Mouse (Mus musculus) brain, embryonic 14.5 days (tissue): Measurements from ENCODE around the gene Fstl4. TPM values are rescaled to one million over a fixed set of nuclear protein-coding genes. Genes with fewer than 3 reads are reported as not detected.
A peak's percentile ranks its signal among the peaks of the same experiment; 100 is the strongest.

ENCODE experiments used
- DNase-seq: peaks from one replicate; pipeline ENCODE4 v3.0.0-alpha.2; 2011; ENCODE audit warnings: low read depth
- CTCF ChIP-seq: fragments of 200-500 bp; IDR thresholded peaks from 2 replicates; pipeline ENCODE4 v1.5.1; 2012; ENCODE audit warnings: inconsistent platforms, mild to moderate bottlenecking, moderate library complexity, borderline replicate concordance; ENCODE audit not compliant: insufficient read depth, insufficient read length; ENCODE audit errors: extremely low read depth
- POLR2A ChIP-seq: fragments of 200-500 bp; IDR thresholded peaks from 2 replicates; pipeline ENCODE4 v1.6.1; 2012; ENCODE audit warnings: mild to moderate bottlenecking, inconsistent platforms, borderline replicate concordance; ENCODE audit not compliant: poor library complexity, insufficient read depth, insufficient read length, severe bottlenecking; ENCODE audit errors: extremely low read depth
- polyA plus RNA-seq: library from polyadenylated mRNA; depleted of rRNA; stranded (reverse); fragments of >200 nt; gene quantifications from 2 replicates; pipeline ENCODE4 v1.2.3, GENCODE M21; 2012; rRNA removed

Gene Fstl4
- polyA plus RNA-seq: 1.1 and 3.1 TPM in 2 replicates

DNA sequence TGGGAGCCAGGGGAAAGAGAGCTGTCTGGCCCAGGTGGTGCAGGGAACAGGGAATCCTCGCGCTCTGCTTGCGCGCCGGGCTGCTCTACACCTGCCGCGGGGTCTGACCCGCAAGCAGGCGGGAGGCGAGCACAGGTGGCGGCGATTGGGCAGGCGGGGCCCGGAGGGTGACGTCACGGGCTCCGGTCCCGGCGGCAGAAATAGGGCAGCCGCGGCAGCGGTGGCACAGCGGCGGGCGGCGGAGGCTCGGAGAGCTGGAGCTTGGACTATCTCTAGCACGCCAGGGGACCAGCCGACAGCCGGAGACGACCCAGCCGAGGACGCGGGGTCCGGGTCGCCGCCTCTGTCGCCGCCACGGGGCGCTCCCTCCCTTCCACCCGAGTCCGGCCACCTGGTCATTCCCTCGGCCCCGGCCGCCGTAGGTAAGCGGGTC lies at the start of gene Fstl4:
TSS of gene Fstl4 (plus strand) at position 174 of the 433 bp plus-strand sequence.
- DNase-seq: peak; percentile 57
- TF ChIP-seq CTCF (no peak), POLR2A (no peak)

DNA sequence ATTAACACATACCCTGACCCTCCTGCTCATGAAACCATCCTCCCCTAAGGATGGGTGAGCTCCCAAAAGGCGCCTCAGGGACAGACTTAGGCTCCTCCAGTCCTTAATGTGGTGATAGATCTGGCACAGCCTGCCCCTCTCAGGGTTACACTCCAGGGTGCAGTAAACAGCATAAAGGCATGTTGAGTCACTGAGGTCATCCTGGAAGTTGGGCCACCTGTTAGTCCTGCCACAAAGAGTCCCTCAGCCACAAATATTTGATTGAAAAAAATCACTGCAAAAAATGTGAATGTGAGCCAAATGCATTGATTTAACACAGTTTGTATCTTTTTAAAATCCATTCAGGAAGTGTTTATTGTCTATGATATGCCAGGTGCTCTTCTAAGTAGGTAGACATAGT lies 45.9 kb upstream of the Fstl4 start:
- TF ChIP-seq POLR2A (no peak), CTCF (no peak)
- DNase-seq: no peak

DNA sequence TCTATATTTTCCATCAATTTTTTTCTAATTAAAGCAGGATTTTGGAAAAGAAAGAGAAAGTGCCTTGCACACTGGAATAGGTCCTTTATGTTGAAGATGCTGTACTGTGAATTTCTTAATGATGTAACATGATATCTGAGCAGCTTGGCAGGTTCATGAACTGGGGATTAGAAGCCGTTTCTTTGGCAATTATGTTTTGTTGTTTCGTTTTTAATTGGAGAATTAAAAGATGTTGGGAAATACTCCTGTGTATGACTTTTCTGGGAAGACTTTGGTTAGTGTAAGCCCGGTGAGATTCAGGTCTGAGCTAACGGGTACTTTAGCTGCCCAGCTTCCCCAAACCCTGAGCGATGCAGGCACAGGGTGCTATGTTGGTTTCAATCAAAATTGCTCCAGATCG lies 43.3 kb upstream of the Fstl4 start:
- TF ChIP-seq CTCF (no peak), POLR2A (no peak)
- peak; percentile 52 for DNase-seq

DNA sequence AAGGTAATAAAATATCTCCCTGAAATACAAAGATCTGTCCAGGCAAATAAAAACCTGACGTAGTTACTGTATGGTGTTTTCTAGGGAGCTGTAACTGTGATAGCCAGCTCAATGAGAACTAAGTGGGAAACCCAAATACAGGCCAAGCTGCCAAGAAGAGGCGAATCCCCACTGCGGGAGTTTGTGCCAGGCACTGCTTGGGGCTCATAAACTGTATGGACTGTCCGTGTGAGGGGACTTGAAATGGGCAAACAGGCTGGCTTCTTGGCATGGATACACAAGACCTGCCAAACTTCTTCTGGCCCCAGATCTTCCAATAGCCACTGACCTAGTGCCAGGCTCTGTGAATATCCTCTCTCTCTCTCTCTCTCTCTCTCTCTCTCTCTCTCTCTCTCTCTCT lies 41.7 kb upstream of the Fstl4 start:
- DNase-seq: no peak
- TF ChIP-seq POLR2A: no peak
- no peak for TF ChIP-seq CTCF

DNA sequence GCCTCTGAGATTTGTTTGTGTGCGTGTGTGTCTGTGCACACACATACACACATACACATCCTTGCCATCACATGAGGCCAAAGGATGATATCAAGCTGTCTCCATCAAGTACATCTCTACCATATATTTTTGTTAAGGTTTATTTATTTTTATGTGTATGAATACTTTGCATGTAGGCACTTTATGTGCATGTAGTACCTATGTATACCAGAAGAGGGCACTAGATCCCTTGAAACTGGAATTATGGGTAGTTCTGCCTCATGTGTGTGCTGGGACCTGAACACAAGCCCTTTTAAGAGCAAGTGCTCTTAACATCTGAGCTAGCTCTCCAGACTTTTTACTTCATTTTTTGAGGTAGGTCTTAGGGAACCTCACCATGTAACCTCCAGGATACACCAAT lies 38.4 kb upstream of the Fstl4 start:
- peak; percentile 23; the same call in 1 of the 2 replicates for TF ChIP-seq CTCF
- no peak for TF ChIP-seq POLR2A
- DNase-seq: no peak

DNA sequence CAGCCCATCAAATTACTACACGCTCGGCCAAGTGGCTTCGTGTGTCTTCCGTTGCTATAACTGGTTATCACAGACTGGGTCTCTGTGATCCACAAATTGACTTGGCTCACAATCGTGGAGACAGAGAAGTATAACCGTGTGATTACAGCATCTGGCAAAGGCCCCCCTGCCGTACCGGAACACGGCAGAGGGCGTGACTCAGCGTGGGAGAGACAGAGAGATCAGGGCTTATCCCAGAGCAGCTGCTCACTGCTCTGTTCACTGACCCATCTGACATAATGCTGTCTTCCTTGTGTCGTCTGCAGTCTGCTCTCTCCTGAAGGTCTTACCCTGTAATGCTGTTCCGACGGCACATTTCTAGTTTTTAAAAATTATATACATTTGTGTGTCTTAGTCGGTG lies 36.0 kb upstream of the Fstl4 start:
- DNase-seq: no peak
- TF ChIP-seq POLR2A: no peak
- TF ChIP-seq CTCF: no peak

DNA sequence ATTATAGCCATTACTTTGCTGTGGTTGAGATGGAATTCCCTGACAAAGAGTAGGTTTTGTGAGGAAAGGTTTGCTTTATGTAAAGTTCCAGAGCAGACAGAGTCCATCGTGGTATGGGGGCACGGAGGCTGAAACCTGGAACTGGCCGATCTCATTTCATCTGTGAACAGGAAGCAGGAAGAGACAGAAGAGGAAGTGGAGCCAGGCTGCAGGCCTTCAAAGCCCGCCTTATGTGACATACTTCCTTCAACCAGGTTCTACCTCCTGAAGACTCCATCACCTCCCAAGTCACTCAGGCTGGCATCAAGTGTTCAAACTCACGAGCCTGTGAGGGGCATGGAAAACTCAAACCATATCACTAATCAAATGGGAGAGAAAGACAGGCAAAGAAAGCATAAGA lies 34.5 kb upstream of the Fstl4 start:
- TF ChIP-seq CTCF: no peak
- no peak for TF ChIP-seq POLR2A
- DNase-seq: no peak

DNA sequence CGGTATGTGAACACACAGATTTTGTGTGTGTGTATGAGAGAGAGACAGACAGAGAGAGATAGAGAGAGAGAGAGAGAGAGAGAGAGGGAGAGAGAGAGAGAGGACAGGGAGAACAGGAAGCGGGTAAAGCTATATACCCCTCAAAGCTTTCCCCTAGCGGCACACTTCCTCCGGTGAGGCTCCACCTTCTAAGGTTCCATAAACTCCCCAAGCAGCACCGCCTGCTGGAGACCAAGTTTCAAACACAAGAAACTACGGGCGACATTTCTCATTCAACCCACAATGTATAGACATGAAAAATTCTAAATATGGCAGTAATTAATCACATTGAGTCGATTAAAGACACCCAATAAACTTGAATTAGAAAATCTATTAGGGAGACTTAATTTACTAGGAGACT lies 32.5 kb upstream of the Fstl4 start:
- TF ChIP-seq CTCF (peak; percentile 26; the same call in 1 of the 2 replicates), POLR2A (no peak)
- DNase-seq: no peak

DNA sequence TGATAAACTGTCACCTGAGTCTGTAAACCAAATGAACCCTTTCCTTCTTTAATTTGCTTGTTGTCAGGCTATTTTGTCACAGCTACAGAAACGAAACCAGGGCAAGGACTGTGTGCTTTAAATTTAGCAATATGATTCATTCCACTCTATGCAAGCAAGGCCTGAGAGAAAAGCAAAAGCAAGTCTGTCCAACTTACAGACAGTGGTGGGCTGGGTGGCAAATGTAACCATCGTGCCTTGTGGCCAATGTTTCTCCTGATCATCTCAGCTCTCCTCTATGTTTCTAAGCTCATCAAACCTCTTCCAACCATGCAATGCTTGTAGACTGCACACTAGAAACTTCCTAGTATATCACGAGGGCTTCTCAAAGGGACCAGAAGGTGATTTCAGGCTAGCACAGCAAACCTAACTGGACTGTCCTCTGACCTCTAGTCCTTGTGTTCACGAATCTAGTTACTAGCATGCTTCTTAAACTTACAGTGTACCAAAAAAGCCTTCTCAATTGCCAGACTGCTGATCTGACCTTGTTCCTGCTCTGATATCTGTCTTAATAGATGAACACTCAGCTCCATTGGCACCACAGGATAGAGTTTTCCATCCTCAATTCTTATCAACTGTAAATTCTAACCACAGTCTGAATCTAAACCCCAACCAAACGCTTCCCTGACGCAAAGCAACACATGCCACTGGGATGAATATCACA lies 29.8 kb upstream of the Fstl4 start:
- DNase-seq: no peak
- no peak for TF ChIP-seq POLR2A
- no peak for TF ChIP-seq CTCF

DNA sequence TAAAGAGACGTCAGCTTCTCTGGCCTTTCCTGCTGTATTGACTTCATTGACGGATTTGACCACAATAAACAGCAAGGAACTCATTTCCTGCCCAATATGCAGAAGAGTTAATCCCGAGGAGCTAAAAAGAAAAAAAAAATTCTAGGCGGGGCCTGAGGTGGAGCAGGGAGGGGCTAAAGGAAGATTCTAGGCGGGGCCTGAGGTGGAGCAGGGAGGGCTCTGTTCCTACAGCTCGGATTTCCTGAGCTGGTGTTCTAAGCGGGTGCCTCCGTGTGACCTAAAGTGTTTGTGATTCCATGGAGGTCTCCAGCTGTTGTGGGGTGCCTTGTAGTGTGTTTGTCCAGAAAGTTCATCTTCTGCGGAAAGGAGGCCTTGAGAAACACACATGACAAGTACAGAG lies 25.2 kb upstream of the Fstl4 start:
- TF ChIP-seq POLR2A: no peak
- TF ChIP-seq CTCF: no peak
- DNase-seq: no peak

DNA sequence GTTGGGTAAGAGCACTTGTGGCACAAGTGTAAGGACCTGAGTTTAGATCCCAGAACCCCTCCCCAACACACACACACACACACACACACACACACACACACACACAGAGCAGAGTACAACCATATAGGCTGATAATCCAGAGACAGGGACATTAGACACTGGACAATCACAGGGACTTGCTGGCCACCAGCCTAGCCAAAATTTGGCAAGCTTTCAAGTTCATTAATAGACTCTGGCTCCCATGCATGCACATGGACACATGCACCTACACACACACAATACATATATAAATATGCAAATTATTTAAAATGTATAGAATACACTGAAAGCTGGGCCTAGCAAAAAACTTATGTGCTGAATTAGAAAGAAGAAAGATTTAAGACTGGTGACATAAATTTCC lies 24.0 kb upstream of the Fstl4 start:
- TF ChIP-seq POLR2A (no peak), CTCF (no peak)
- DNase-seq: no peak

DNA sequence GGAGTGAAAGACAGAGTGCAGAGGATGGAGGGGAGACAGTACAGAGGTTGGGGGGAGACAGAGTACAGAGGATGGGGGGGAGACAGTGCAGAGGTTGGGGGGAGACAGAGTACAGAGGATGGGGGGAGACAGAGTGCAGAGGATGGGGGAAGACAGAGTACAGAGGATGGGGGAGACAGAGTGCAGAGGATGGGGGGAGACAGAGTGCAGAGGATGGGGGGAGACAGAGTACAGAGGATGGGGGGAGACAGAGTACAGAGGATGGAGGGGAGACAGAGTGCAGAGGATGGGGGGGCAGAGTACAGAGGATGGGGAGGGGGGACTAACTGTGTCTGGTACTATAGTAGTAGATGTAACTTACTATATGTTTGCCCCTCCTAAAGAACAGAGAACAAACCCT lies 20.5 kb upstream of the Fstl4 start:
- TF ChIP-seq POLR2A (no peak), CTCF (no peak)
- no peak for DNase-seq
